Mouse (Mus musculus) heart, adult 2 months (tissue): ENCODE data around the gene Otop2.

Experiments
- CTCF ChIP-seq: fragments of 200-600 bp; IDR thresholded peaks from 2 replicates; pipeline ENCODE4 v1.8.1; 2022; ENCODE audit warnings: antibody characterized with exemption, mild to moderate bottlenecking, moderate library complexity
- POLR2A ChIP-seq: fragments of 200-500 bp; IDR thresholded peaks from 2 replicates; pipeline ENCODE4 v1.6.1; 2011; ENCODE audit warnings: mild to moderate bottlenecking, low read depth, low read length, control low read depth; ENCODE audit not compliant: insufficient read depth

DNA sequence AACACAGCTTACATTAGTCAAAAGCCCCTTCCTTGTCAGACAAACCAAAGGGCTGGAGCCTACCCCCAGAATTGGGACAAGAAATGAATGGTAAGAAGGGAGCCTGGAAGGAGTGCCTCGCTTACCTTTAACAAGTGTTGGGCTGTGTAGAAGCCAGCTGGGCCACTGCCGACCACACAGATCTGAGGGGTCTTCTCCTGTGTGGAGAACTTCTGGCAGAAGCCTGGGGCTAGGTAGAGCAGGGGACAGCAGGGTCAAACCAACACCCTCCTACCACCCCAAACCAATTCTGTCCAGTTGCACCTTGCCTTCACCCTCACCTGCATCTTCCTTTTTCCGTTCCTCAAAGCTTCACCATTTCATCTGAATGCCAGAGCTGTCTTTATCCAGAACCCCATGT lies 31.0 kb upstream of the Otop2 start:
- no peak for TF ChIP-seq CTCF
- TF ChIP-seq POLR2A: no peak
